Mouse (Mus musculus) retina, adult 2 months (tissue): ENCODE data around the gene Adap1.
A peak's percentile ranks its signal among the peaks of the same experiment; 100 is the strongest.

Experiments used
- DNase-seq: peaks from one replicate; pipeline ENCODE4 v3.0.0-alpha.2; 2012; ENCODE audit warnings: low read depth, low spot score

Adap1 gene

DNA sequence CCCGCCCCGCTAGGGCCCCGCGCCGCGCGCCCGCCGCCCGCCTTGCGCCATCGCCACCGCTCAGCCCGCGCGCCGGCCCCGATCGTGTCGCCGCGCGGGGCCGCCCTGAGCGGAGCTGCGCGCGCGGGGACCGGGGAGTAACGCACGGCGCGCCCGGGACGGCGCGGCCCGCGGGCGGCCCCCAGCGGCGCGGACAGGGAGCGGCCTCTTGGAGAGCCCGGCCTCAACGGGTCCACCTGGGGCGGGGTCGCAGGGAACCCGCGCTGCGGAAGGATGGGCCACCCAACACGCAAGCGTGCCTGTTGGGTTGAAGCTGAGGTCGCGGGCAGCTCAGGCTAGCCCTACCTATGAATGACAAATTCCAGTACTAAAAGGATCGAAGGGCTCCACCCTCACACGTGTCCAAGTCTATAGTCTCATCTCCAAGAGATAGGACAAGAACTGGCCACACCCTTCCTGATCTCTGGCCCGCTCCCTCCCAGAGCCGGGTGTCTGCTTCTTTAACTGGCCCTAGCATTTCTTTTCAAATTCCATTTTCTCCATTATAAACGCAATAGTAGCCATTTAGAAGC lies at the start of gene Adap1:
Adap1 (minus strand) TSS at position 228 of the 572 bp plus-strand sequence.
- no peak for DNase-seq

DNA sequence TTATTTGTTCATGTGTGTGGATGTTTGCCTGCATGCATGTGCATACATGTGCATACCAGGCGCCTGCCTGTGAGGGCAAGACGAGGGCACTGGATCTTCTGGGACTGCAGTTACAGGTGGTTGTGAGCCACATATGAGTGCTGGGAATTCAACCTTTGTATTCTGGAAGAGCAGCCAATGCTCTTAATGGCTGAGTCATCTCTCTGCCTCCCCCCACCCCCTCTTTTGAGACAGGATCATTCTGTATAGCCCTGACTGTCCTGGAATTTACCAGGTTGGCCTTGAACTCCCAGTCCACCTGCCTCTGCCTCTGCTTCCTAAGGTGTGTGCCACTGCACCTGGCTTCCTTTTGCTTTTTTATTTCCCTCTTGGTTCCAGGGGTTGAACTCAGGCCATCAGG lies 49.4 kb upstream of the Adap1 start:
- DNase-seq: no peak

DNA sequence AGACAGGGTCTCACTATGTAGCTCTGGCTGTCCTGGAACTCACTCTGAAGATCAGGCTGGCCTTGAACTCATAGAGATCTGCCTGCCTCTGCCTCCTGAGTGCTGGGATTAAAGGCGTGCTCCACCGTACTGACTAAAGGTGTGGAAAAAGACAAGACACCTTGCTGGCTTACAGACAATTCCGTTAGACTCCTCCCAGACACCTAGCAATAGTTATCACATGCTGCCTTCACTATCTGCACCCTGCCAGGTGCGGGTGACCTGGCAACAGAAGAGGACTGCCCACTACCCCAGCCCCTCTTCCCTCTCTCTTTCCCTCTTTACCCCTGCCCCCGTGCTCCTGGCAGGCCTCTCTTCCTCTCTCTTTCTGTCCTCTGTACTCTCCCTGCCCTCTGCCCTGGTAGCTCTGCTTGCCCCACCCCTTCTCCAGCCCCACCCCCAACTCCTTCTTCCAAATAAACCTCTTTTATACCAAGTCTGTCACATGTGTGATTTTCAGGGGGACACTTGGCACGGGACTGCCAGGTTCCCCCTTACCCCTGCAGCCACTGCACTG lies 48.5 kb upstream of the Adap1 start:
- no peak for DNase-seq

DNA sequence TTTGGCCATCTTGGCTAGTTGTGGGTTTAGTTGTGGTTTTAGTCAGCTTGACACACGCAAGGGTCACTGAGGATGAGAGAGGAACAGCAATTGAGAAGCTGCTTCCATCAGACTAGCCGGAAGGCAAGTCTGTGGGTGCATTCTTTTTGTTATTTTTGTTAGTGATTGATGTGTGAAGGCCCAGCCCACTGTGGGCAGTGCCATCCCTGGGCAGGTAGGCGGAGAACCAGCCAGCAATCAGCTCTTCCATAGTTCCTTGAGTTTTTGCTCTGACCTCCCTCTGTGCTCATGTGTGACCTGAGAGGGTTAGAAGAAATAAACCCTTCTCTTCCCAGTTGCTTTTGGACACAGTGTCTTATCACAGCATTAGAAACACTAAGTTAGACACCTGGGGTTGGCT lies 47.7 kb upstream of the Adap1 start:
- no peak for DNase-seq

DNA sequence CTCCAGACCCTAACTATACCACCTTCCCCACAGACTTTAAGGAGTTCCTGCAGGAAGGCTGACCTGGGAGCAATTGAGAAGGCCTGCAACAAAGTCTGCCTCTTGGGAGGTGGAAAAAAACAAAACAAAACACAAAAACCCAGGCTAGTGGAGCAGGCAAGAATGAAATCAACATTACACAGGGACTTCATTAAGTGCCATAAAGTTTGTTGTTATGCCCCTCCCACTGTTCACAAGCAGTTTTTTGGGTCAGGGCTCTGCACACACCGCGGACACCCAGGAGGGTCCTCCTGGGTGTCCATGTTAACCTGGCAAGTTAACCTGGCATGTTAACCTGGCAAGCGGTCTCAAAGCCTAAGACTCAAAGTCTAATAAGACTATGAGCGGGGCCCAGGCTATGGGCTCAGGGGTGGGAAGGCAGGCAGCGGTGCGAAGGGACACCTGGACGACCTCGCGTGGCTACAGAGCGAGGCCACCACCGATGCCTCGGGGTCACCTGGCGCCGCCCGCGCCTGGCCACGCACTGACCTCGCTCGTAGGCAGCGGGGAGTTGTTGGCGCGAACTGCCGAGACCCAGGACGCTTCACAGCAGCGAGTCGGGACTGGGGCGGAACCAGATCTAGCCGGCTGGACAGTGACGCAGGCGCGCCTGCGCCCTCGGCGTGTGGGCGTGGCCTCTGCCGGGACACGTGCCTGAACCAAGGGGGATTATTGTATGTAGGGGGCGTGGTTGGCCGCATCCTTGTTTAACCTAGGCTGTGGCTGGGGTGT lies 46.4 kb upstream of the Adap1 start:
- DNase-seq: peak; percentile 80

DNA sequence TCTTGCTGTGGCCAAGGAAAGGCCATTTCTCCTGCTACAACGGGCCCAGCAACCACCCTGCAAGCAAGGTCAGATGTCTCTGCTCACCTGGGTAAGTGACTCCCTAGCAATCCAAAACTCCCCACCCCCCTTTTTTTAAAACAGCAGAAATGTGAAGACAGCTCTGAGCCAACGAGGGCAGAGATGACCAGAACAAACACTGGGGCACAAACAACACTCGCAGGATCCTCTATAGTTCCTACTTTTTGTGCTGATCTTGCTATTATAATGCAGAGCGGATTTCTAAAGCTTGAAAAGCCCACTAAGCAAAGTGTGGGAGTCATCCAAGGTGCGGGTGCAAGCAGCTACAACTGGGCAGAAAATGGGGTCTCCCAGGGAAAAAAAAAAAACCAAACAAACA lies 45.7 kb upstream of the Adap1 start:
- no peak for DNase-seq

DNA sequence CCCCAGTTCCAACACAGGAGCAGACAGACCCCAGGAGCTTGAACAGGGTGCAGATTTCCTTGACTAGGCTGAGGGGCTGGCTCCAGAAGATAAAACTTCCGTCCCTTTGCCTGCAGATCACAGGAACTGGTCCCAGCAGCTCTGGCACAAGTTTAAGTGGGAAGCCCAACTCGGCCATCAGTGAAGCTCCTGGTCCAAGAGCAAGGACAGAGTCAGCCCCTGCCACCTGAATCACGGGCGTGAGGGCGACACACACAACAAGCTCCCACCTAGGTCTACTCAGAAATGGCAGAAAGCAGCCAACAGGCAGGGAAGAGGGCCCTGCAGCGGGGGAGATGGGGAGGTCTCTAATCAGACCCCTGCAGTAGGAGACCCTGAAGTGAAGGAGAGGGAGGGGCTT lies 44.9 kb upstream of the Adap1 start:
- DNase-seq: no peak

DNA sequence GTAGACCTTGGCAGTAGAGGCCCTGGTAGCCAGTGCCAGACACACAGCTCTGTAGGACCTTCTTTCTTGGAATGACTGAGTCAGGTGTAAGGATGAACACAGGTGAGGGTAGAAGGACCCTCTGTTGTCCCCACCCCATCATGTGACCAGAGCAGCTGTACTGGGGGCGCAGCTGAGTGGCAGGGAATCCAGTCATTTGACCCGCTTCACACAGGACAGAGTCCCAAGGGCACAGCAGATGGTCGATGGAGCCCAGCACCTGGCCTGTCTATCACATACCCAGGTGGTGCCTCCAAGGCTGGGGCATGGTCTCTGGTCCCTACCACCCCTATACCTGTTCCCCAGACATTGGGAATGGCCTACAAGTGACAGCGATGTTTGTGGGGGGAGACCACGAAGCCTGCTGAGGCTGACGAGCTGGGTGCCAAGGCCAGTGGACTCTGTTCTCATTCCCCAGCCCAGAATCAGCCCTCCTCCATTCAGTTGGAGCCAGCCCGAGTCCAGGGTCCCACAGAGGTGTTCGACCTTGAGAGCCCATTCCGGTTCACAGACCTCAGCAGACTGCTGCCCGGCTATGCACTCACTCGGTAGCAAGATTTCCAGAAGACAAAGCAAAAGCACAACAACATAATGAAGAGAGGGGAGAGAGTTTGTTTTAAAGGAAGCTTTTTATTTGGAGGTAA lies 43.4 kb upstream of the Adap1 start:
- no peak for DNase-seq

DNA sequence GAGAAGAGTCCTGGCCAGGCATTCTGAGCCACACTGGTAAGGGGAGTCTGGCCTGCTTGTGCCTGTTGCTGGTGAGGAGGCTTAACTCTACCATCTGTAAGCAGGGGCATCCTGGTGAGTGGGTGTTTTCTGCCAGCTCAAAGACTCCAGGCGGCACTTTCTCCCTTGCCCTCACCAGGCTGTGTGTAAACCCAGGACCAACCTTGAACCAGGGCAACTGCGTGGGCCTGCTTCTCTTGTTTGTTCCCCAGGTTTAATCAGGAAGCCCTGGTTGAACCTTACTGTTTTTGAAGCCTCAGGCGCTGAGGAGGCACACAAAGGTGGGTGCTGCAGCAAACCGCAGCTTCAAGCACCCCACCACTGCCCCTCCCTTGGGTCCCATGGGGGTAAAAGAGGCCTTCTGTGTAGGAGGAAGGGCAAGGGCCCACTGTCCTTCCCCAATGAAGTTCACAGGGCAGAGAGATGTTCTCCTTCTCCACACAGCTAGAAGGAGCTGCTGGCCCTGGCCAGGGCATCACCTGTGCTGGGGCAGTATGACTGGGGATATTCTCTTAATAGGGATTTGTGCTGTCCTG lies 42.5 kb upstream of the Adap1 start:
- no peak for DNase-seq

DNA sequence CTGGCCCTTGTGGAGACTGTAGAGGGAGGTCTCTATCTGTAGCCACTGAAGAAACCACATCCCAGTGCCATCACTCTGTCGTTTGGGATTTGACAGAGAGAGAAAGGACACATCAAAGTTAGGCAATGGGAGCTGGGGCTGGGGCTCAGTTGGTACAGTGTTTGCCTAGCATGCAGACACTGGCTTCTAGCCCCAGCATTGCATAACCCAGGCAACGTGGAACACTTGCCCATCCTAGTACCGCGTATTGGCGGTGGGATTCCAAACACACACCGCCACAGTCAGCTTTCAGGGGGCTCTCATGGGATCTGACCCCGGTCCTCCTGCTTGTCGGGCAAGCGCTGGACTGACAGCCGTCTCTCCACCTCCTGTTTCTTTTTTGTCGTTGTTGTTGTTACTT lies 41.1 kb upstream of the Adap1 start:
- no peak for DNase-seq

DNA sequence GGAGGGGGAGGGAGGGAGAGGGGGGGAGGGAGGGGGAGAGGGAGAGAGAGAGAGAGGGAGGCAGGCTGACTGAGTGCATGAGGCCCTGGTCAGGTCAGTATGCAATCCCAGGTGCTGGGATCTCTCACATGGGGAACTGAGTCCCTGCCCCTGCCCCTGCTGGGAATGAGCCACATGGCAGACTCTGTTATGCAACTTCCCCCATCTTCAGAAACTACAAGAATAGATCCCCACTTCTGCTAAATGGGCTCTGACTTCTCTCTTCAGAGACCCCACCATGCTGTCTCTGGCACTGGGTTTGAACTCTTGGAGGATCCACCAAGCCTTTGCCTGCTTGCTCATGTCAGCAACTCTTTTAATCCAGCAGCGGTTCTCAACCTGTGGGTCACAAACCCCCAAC lies 40.4 kb upstream of the Adap1 start:
- DNase-seq: no peak

DNA sequence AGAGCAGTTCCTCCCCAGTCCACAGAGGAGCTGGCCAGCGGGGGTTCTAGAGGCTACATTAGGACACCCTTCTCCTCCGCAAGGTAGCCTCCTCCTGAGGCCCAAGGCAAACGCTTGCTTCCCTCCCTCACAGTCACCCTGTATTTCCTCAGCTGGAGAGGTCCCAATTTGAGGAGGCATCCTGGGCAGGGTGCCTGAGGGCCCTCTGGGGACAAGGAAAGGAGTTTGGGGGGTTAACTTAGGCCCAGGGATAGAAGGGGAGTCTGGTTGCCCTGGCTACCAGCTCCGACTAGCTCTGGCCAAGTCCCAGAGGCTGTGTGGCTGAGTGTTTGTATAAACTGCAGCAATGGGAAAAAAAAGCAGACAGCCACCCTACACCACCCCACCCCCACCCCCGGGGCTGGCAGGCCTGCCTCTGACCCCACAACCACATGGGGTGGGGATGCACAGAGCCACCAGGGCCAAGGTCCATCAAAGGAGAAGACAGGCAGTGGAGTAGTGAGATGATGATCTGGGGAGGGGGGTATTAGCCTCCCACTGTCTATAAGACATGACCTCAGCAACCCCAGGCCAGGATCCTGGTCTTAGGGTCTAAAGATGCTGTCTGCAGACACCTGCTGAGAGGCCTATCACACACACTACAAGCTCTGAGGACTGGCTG lies 39.6 kb upstream of the Adap1 start:
- no peak for DNase-seq

DNA sequence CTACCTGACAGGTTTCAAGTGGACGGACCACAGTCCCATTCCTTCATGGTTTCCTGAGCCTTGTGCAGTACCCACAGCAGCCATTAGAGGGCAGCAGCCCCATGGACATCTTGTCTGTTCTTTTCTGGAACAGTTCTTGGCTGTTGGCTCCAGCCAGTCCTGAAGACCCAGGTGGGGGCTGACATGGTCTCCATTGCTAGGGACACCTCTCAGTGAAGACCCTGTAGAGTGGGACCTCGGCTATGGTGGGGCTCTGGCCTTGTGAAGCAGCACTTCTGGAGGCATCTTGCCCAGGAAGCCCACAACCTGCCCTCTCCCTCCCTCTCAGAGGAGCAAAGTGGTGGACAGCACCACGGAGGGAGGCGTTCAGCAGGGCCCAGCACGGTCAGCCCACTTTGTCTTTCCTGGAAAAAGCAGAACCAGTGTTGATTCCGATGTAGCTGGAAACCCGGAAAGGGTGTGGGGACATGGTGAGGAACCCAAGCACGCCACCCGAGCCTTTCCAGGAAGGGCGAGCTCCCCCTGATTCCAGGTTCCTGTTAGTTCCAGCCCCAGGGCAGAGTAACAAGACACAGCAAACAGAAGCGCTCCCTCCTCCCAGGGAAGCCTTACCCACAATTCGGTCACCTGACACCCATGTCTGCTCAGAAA lies 39.0 kb upstream of the Adap1 start:
- peak; percentile 65 for DNase-seq

DNA sequence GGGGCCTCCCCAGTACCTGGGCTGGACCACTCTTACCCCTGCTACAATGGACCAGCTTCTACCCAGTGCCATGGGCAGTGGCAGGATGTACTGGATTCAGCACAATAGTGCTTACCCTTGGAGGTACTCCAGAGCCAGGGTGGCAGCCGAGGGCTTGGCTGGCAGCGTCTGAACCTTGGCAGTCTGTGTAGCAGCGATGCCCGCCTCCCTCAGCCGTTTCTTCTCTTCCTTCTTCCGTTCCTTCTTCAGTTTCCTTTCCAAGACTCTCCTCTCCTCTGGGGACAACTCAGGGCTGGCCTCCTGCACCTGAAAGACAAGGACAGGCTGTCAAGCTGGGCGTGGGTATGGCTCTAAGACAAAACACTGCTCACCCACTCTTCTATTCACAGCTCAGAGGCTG lies 38.4 kb upstream of the Adap1 start:
- no peak for DNase-seq

DNA sequence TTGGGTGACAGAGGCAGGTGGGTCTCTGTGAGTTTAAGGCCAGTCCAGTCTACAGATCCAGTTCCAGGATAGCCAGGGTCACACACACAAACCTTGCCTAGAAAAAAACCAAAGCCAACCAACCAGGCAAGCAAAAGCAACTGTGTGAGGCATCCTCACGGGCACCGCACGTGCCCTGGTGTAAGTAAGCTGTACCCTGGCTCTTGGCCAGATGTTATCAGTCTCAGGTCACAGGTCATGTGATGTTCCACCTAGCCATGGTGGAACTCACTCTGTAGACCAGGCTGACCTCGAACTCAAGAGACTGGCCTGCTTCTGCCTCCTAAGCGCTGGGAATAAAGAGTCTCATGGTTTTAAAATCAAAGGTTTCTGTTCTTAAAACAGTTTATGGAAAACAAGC lies 33.8 kb upstream of the Adap1 start:
- DNase-seq: no peak

DNA sequence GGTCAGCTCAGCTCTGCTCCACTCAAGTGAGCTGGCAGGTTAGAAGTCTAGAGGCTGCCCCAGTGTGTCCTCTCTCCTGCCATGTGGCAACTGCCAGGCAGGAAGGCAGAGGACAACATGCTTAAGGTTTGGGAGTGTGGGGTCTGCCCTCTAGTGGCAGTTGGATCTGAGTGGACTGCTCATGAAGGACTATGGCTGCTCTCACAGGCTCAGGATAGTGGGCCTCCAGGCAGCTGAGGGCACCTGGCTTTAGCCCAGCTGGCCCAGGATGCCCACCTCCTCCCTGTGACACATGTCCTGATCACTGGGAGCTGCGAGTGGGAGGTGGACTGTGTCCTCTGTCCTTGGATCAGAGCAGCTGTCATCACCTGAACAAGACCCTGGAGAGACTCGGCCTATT lies 33.2 kb upstream of the Adap1 start:
- no peak for DNase-seq

DNA sequence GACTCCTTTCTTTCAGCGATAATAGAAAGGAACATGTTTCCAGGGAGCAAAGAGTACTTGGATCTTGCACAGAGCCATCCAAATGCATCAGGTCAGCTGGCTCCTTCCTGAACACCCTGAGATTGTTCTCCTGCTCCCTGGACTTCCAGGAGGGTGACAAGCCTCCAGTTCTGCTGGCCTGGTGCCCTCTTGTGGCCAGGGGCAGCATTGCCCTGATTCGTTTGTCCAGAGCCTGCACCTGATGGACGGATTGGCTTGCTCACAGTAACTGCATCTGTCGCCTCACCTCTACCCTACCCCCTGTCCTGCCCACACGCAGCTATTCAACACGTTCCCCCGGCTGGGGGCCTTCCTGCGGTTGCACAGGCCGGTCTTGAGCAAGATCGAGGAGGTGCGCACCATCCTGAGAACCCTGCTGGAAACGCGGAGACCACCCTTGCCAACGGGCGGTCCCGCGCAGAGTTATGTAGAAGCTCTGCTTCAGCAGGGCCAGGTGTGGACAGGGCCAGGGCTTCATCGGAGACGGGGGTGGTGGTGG lies 29.9 kb upstream of the Adap1 start:
- no peak for DNase-seq

DNA sequence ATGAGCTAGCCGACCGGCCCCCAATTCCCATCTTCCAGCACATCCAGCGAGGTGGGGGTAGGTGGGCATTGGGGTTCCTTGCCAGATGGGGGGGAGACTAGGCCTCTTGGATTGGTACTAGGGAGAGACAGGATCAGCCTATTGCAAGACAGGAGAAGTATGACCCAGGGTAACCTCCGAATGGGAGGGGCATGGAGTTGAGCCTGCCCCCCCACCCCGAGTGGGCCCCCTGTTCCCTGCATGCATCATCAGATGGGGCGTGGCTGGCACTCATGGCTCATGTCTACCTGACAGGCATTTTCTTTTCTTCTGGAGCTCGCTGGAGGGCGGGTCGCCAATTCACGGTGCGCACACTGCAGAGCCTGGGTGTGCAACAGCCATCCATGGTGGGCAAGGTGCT lies 28.5 kb upstream of the Adap1 start:
- no peak for DNase-seq

DNA sequence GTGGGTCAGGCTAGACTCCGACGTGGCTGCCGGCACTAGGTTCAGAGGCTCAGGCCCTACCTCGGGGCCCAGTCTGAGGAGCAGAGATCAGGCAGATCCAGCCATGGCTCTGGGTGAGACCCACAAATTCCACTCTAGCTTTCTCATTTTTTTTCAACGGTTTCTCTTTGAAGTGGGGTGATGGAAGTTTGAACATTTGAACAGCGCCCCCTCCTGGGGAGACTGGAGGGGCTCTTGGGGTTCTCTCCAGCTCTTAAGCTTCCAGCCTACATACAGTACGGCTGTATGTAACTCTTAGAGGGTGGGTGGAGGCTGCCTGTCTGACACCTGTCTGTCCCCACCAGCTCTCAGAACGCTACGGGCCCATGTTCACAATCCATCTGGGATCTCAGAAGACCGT lies 28.1 kb upstream of the Adap1 start:
- no peak for DNase-seq

DNA sequence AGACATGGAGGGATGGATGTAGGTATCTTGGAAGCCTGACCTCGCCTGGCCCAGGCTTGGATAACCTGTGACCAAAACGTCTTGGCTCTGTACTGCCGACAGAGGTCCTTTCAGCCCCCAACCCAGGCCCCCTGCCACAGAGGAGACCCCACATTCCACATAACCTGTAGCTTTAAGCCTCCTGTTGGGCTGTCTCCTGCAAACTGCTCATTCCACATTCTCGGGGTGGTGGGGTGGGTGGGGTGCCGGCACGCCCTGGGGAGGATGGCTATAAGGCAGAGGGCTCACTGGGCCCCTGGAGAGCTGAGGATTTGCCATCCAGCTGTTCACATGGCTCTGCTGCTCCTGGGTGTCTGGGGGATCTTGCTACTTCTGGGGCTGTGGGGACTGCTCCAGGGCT lies 26.9 kb upstream of the Adap1 start, which contains the start of gene Cyp2w1:
Cyp2w1 (plus strand) TSS at position 301 of the 400 bp plus-strand sequence.
- DNase-seq: no peak

DNA sequence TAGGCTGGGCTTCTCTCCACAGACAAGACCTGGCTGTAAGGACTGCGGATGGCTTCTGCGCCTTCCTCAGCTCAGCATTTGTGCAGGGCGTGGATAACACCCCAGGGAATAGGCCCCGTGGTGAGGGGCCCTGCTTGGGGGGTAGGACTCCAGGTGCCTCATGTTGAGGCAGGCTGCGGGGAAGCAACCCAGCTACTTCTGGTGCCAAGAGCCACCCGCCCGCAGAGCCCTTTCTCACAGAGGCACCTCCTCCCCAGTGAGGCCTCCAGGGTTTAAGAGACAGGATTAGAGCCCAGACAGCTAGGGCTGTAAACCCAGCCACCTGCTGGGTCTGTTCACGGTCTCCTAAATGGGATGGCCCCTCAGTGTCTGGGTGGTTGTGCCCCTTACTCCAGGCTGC lies 26.2 kb upstream of the Adap1 start:
- DNase-seq: no peak
